Mouse (Mus musculus) embryonic facial prominence, embryonic 14.5 days (tissue): ENCODE measurements around the gene Plekhg2. TPM values are rescaled to one million over a fixed set of nuclear protein-coding genes. Genes with fewer than 3 reads are reported as not detected.

Experiments used
- ATAC-seq: fragments of 200-750 bp; cut with Nextera tagmentation; 2 replicates; pipeline ENCODE4 v1.8.0; 2017; ENCODE audit warnings: low read depth, moderate number of reproducible peaks, moderate TSS enrichment
- DNase-seq: peaks from one replicate; pipeline ENCODE4 v3.0.0-alpha.2; 2015; ENCODE audit warnings: low spot score
- H3K27ac ChIP-seq: fragments of 300-500 bp; sonication (generic); replicated peaks from 2 replicates; pipeline ENCODE4 v1.5.1; 2014; ENCODE audit warnings: low read depth, mild to moderate bottlenecking, low read length, moderate library complexity
- H3K27me3 ChIP-seq: fragments of 300-500 bp; sonication (generic); replicated peaks from 2 replicates; pipeline ENCODE4 v1.6.1; 2014; ENCODE audit warnings: low read length; ENCODE audit not compliant: control insufficient read depth, insufficient read depth
- H3K36me3 ChIP-seq: fragments of 300-500 bp; sonication (generic); 2 replicates; pipeline ENCODE4 v1.6.1; 2014; ENCODE audit warnings: low read length, mixed read lengths; ENCODE audit not compliant: control insufficient read depth, insufficient read depth
- H3K4me1 ChIP-seq: fragments of 300-500 bp; sonication (generic); 2 replicates; pipeline ENCODE4 v1.6.1; 2014; ENCODE audit warnings: antibody characterized with exemption, low read length; ENCODE audit not compliant: control insufficient read depth, insufficient read depth
- H3K4me2 ChIP-seq: fragments of 300-500 bp; sonication (generic); 2 replicates; pipeline ENCODE4 v1.6.1; 2014; ENCODE audit warnings: low read depth, mild to moderate bottlenecking, low read length, moderate library complexity, mixed read lengths
- H3K4me3 ChIP-seq: fragments of 300-500 bp; sonication (generic); 2 replicates; pipeline ENCODE4 v1.5.1; 2014; ENCODE audit warnings: low read depth, mild to moderate bottlenecking, low read length
- H3K9ac ChIP-seq: fragments of 300-500 bp; sonication (generic); 2 replicates; pipeline ENCODE4 v1.6.1; 2014; ENCODE audit warnings: low read depth, mild to moderate bottlenecking, low read length, moderate library complexity, mixed read lengths
- H3K9me3 ChIP-seq: fragments of 300-500 bp; sonication (generic); 2 replicates; pipeline ENCODE4 v1.6.1; 2016; ENCODE audit warnings: low read length; ENCODE audit not compliant: control insufficient read depth
- WGBS: fragments of 180-500 bp; shearing (Covaris S2); extraction: QIAGEN DNeasy Blood & Tissue Kit; methylation state at CpG from one replicate; pipeline ENCODE4 v1.1.7; 2014; 5-methylcytosine and 5-hydroxymethylcytosine counted together
- polyA plus RNA-seq: library from polyadenylated mRNA; unstranded; fragments of >200 nt; fragmentation: Nextera tagmentation; extraction: Ambion mirVana; gene quantifications from 2 replicates; pipeline ENCODE4 v1.2.1, GENCODE M21; 2014

Plekhg2 gene
- polyA plus RNA-seq, 1 experiment from 2014 or later, result 41.1 TPM

DNA sequence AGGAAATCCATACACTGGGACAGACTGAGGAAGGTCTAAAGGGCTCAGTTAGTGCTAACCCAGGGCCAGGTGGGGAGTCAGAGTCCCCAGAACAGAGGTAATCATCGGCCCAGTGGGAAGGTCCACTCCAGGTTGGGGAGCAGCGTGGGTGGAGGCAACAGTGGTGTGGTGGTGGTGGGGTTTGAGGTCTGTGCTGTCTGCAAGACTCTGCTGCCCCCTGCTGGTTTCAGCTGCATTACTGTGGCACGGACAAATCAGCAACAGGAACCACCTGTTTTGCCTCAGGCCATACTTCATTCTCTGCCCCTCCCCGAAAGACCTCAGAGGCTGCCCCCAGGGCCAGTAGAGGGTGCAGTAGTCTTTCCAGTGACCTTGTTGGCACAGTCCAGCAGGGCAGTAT lies 14.1 kb upstream of the Plekhg2 start:
- H3K4me2 ChIP-seq, result no peak overlapping the region
- no peak overlapping the region for H3K4me3 ChIP-seq
- DNase-seq, result peak; percentile 92
- no peak overlapping the region for H3K9ac ChIP-seq
- peaks cover 55% of the 10 kb centered on the region for H3K36me3 ChIP-seq
- WGBS, result 4% methylated on average over 4 of the region's 4 CpGs
- H3K27me3 ChIP-seq, result no peaks in the 10 kb centered on the region
- H3K9me3 ChIP-seq, result no peaks in the 10 kb centered on the region
- peaks cover 17% of the 10 kb centered on the region for H3K4me1 ChIP-seq
- H3K27ac ChIP-seq, result peak overlapping the region; percentile 67
- peak; percentile 66 for ATAC-seq

DNA sequence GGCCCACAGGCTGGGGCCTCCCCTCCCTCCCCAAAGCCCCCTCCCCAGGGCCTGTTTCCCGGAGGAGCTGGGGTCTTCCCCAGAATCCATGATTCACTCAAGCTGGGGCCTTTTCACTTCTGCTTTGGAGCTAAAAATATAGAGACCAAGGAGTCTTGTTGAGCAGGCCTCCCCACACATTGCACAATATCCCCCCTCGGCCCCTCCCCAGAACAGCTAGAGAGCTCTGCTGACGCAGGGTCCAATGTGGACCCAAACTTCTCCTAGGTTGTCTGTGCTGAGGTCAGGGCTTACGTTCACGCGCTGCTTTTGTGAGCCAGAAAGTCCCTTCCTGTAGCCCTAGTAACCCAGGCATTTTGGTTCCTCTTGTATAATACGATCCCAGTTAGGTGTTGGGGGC lies 13.6 kb upstream of the Plekhg2 start:
- no peak overlapping the region for H3K4me2 ChIP-seq
- no peak for ATAC-seq
- 85% methylated on average over 7 of the region's 7 CpGs for WGBS
- no peak overlapping the region for H3K4me3 ChIP-seq
- peaks cover 55% of the 10 kb centered on the region for H3K36me3 ChIP-seq
- H3K4me1 ChIP-seq, result peaks cover 20% of the 10 kb centered on the region
- H3K9ac ChIP-seq, result no peak overlapping the region
- no peaks in the 10 kb centered on the region for H3K9me3 ChIP-seq
- H3K27me3 ChIP-seq, result no peaks in the 10 kb centered on the region
- H3K27ac ChIP-seq, result peak overlapping the region; percentile 67
- no peak for DNase-seq

DNA sequence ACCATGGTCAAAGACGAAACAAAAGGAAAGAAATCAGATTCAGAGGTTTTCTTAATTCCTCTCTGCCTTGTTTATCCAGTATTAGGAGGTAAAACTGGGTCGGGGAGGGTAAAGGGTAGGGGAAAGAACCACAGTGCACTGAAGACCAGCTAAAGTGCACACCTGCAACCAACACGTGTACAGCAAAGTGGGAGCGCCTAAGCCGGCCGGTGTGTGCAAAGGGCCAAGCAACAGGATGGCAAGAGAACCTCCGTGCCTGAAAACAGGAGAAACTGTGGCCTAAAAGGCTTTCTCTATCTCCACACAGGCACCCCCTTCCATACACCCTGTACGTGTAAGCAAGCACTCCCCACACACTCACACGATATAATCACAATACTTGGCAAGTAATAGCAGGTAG lies 12.8 kb upstream of the Plekhg2 start:
- H3K36me3 ChIP-seq, result peaks cover 47% of the 10 kb centered on the region
- ATAC-seq (no peak), DNase-seq (no peak)
- 90% methylated on average over 9 of the region's 9 CpGs for WGBS
- H3K9me3 ChIP-seq, result no peaks in the 10 kb centered on the region
- H3K4me2 ChIP-seq, result no peak overlapping the region
- no peak overlapping the region for H3K9ac ChIP-seq
- no peak overlapping the region for H3K4me3 ChIP-seq
- H3K4me1 ChIP-seq, result peaks cover 27% of the 10 kb centered on the region
- no peak overlapping the region for H3K27ac ChIP-seq
- H3K27me3 ChIP-seq, result no peaks in the 10 kb centered on the region

DNA sequence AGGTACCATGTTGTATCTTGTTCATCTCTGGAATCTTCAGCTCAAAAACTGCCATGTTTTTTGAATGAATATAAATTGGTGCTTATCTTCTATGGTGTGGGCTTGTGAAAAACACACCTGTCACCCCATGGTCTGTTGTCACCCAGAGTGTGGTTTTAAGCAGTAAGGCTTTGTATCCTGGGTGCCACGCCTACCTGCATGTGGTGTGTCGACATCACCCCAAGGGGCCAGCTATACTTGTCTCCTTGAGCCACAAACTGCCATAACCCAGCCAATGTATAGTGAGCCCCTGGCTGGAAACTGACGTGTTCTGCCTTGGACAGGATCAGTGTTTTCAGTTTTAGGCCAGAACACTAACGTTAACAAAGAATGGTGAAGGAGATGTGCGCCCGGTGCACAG lies 11.8 kb upstream of the Plekhg2 start:
- Histone ChIP-seq H3K27ac (no peak overlapping the region), H3K4me3 (no peak overlapping the region), H3K36me3 (peaks cover 37% of the 10 kb centered on the region), H3K9me3 (no peaks in the 10 kb centered on the region), H3K27me3 (no peaks in the 10 kb centered on the region), H3K9ac (no peak overlapping the region), H3K4me2 (no peak overlapping the region), H3K4me1 (peaks cover 36% of the 10 kb centered on the region)
- no peak for DNase-seq
- ATAC-seq, result no peak
- 82% methylated on average over 6 of the region's 6 CpGs for WGBS

DNA sequence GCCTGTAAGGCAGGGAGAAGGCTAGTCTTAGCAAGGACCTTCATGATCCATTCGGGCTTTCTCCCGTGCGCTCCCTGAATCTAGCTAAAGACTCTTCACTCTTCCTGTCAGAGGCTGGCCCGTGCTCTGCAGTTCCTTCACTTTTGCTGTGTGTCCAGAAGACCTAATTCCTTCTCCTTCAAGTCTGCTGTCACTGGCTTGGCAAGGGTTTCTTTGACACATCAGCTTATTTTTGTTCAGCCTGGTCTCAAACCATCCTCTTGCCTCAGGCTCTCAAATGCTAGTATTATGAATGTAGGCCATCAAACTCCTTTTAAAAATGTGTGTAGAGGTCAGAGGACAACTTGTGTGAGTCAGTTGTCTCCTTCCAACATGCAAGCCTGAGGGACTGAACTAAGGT lies 11.2 kb upstream of the Plekhg2 start:
- Histone ChIP-seq H3K27ac (peak overlapping the region; percentile 99; the same call in 1 of the 2 replicates), H3K4me3 (no peak overlapping the region), H3K4me1 (peaks cover 36% of the 10 kb centered on the region), H3K36me3 (peaks cover 32% of the 10 kb centered on the region), H3K27me3 (no peaks in the 10 kb centered on the region), H3K4me2 (no peak overlapping the region), H3K9me3 (no peaks in the 10 kb centered on the region), H3K9ac (no peak overlapping the region)
- ATAC-seq (no peak), DNase-seq (no peak)
- WGBS, result 75% methylated on average over 4 of the region's 4 CpGs

DNA sequence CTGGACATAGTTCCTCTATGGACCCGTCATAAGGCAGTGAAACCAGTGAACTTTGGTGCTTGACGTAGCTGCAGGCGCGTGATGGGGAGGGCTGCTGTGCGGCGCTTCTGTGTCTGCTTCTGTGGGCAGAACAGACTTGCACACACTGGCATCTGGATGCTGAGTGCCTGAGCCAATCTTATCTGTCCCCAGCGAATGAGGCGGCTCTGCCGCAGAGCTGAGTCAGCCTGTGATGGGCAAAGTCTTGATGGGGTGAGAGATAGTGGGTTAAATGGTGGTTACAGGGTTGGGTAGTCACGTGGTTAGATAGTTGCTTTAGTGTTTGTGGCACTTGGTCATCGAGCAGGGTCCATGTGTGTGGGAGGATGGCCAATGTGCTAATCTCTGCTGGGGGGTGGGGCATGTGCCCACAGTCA lies 10.6 kb upstream of the Plekhg2 start:
- 0 out of 2 replicates have a peak overlapping the region, but pooled peaks have one; percentile 39 for H3K4me3 ChIP-seq
- 0 out of 2 replicates have a peak overlapping the region, but pooled peaks have one; percentile 9 for H3K9ac ChIP-seq
- peaks cover 40% of the 10 kb centered on the region for H3K4me1 ChIP-seq
- H3K27ac ChIP-seq, result peak overlapping the region; percentile 99
- no peaks in the 10 kb centered on the region for H3K27me3 ChIP-seq
- H3K36me3 ChIP-seq, result peaks cover 27% of the 10 kb centered on the region
- ATAC-seq (no peak), DNase-seq (no peak)
- 63% methylated on average over 11 of the region's 11 CpGs for WGBS
- H3K4me2 ChIP-seq, result peak overlapping the region; percentile 96
- H3K9me3 ChIP-seq, result no peaks in the 10 kb centered on the region

DNA sequence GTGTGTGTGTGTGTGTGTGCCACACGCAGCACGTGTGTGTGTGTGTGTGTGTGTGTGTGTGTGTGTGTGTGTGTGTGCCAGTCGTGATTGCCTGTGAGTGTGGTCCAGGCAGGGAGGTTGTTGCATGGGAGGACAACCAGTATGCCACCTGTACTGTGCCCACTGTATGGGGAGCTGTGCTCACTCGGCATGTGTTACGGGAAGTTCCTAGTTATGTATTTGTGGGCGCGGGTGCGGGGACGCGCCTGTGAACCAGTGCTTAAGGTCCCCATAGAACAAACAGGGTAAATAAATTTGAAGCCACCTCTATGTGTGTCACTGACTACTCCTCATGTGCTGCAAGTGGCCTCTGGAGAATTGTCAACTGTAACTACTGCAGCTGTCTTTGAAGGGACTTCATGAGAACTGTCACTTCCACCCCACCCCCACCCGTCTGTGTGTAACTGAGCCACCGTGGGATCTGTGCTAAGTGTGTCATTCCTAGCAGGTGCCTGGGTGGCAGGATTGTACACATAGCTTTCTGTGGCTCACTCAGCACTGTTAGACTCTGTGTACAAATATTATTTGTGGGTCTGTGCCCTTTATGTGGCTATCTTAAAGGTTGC lies 10.1 kb upstream of the Plekhg2 start:
- peak overlapping the region; percentile 39 for H3K4me3 ChIP-seq
- peaks cover 27% of the 10 kb centered on the region for H3K36me3 ChIP-seq
- 15% methylated on average over 10 of the region's 12 CpGs for WGBS
- H3K9ac ChIP-seq, result peak overlapping the region; percentile 69
- peak overlapping the region; percentile 96 for H3K4me2 ChIP-seq
- peak; percentile 62 for DNase-seq
- H3K9me3 ChIP-seq, result no peaks in the 10 kb centered on the region
- ATAC-seq, result peak; percentile 6; the same call in 1 of the 2 replicates
- peak overlapping the region; percentile 99 for H3K27ac ChIP-seq
- no peaks in the 10 kb centered on the region for H3K27me3 ChIP-seq
- H3K4me1 ChIP-seq, result peaks cover 45% of the 10 kb centered on the region

DNA sequence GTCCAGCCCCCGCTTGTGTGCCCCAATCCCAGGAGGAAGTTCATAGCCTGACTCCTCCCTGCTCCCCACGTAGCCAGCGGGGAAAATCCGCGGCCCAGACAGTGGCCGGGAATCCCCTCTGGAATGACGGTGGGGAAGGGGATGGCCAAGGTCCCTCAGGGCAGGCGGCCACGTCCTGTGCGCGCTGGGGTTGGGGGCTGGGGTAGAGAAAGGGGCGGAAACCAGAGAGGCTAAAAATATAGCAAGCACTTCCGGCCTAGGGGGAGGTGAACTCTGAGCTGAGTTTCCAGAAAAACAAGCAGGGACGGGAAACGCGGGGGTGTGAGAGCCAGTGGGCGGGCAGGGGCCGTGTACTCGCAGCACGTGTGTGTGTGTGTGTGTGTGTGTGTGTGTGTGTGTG lies 9.5 kb upstream of the Plekhg2 start:
- peak overlapping the region; percentile 96 for H3K4me2 ChIP-seq
- peak overlapping the region; percentile 39 for H3K4me3 ChIP-seq
- DNase-seq (peak; percentile 96), ATAC-seq (peak; percentile 72)
- H3K4me1 ChIP-seq, result peaks cover 50% of the 10 kb centered on the region
- no peaks in the 10 kb centered on the region for H3K27me3 ChIP-seq
- H3K9ac ChIP-seq, result peak overlapping the region; percentile 69
- no peaks in the 10 kb centered on the region for H3K9me3 ChIP-seq
- H3K27ac ChIP-seq, result peak overlapping the region; percentile 99
- 4% methylated on average over 16 of the region's 20 CpGs for WGBS
- H3K36me3 ChIP-seq, result peaks cover 28% of the 10 kb centered on the region
